Mouse (Mus musculus): ENCODE measurements around the gene Syt13.

Syt13 gene

DNA sequence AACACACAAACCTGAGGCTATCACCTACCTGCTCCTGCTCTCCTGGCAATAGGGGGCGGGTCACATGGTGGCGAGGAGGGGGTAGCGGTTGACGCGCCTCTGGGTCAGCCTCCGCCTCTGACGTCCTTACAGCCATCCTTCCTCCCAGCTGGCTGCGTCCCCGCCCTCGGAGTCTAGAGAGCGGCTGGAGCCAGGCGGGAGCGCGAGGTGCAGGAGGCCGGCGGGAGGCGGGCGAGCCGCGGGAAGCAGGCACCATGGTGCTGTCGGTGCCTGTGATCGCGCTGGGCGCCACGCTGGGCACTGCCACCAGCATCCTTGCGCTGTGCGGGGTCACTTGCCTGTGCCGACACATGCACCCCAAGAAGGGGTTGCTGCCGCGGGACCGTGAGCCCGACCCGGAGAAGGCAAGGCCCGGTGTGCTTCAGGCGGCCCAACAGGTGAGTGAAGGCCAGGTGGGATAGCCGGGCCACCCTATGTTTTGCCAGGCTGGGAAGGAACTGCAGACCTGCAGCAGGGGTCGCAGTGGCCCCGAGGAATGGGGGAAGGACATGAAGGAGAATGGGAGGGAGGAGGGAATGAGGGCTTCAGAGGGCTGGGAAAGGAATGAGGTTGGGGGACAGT lies at the start of gene Syt13:
Syt13 (plus strand) TSS at position 166 of the 621 bp plus-strand sequence.
- DNase-seq, result peak; percentile 84 to 87

DNA sequence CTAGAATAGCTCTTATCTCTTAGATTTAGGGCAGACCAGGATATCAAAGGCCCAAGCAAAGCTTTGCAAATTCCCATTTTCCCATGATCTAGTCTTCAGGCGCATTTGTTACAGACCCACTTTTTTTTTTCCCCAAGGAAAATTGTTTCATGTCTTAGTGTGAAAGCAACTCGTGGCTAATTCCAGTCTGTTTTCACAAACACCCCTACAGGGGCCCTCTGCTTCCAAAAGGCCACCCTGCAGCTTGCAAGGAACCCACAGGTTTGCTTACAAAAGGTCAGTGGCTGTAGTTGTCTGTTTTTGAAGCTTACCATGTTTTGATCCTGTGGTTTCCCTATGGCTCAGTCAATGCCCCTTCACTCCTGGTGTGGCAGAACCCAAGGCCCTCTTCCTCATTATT lies 48.3 kb upstream of the Syt13 start:
- no peak for DNase-seq

DNA sequence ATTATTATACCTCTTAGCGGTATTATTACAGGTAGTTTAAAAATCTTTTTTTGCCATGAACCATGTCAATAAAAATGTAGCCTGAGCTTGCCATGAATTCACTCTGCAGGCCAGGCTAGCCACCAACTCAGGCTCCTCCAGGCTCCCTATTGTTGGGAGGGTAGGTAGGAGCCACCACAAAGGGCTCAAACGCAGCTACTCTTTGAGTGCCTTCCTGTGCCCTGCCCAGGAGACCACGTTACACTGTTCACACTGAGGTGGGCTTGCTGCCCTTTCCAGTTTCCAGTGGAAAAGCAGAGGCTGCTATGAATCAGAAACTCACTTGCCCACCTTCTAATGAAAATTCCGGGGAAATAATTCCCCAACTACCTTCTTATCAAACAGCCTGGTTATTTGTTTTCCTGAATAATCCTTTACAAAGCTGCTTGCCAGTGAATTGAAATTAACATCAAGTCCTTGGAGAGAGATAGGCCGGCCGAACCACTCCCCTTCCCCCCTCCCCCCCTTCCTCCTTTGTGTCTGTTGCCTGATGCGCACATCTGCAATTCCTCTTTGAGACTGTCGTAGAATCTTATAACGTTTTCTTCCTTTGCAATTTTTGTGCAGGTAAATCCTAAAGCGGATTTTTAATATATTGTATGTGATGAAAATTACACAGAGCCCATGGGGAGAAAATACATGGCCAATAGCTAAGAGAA lies 44.6 kb upstream of the Syt13 start:
- no peak for DNase-seq

DNA sequence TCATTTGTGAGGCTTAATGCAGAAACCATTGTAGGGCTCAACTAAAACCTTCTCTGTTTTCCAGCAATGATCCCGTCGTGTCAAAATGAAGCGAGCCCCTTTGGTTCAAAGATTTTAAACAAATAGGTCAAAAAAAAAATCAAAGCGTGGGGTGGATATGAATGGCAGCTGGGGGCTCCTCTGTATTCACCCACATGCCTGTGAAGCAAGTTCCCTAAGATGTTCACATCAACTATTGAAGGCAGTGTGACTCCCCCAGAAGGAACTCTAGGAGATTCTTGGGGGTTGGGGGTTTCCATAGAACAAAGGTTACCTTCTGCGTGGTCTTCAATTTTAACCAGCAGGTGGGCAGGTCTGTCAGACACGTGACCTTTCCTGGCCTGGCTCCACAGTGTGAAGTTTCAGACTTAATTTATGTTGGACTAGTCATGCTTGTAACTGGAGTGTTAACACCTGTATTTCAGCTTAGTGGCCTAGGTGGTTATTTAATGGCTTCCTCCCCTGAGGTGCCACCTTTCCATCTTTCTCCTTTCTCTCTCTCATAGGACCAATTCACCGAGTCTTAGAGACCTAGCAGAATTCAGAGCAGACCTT lies 43.7 kb upstream of the Syt13 start:
- DNase-seq, result no peak

DNA sequence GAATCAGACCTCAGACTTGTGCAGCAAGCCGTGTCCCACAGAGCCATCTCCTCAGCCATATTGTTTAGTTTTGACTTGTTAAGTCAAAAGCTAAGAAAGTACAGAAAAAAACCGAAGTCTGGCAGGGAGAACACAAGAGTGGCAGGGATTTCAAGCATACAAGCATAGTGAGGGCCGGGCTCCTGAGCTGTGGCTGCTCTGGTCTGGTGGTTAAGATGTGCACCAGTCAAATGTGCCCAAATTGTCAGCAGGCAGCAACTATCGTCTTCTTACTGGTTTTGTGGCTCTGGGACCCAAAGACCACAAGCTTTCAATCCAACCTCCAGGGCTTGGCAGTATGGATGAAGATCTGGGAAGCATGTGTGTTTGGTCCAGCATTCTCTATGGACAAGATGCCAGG lies 42.2 kb upstream of the Syt13 start:
- DNase-seq, result no peak

DNA sequence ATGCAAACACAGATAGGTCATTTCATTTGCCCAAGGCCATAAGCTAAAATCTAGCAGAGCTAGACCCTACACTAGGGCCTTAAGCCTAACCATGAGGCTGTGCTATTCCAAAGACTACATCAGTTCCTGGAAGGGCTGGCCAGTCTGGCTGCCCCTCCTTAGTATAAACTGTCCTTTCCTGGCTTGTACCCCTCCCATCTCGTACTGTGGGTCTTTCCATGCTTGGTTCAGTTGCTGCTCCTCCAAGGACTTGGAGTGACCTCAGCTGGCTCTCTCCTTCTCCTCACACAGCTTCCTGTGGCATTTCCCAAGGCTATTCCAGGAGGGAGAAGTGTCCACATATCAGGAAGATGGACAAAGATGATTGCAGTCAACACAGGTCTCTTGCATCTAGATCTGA lies 40.3 kb upstream of the Syt13 start:
- no peak for DNase-seq

DNA sequence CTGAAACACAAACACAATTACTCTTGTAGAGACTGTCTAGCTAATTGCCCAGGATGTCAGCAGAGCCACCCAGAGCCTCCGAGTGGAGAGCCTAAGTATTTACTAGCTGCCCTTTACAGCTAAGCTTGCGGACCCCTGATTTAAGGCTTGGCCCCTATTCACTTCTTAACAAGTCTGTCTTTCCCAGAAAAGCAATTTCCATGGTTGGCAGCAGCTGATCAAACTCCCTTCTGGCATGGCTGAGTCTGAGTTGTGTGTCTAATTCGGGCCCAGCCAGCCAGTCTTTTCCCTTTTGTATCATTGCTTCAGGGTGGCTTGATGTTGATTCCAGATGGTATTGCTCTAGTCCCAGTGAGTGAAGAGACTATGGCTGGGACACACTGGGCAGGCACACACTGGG lies 37.4 kb upstream of the Syt13 start:
- no peak for DNase-seq

DNA sequence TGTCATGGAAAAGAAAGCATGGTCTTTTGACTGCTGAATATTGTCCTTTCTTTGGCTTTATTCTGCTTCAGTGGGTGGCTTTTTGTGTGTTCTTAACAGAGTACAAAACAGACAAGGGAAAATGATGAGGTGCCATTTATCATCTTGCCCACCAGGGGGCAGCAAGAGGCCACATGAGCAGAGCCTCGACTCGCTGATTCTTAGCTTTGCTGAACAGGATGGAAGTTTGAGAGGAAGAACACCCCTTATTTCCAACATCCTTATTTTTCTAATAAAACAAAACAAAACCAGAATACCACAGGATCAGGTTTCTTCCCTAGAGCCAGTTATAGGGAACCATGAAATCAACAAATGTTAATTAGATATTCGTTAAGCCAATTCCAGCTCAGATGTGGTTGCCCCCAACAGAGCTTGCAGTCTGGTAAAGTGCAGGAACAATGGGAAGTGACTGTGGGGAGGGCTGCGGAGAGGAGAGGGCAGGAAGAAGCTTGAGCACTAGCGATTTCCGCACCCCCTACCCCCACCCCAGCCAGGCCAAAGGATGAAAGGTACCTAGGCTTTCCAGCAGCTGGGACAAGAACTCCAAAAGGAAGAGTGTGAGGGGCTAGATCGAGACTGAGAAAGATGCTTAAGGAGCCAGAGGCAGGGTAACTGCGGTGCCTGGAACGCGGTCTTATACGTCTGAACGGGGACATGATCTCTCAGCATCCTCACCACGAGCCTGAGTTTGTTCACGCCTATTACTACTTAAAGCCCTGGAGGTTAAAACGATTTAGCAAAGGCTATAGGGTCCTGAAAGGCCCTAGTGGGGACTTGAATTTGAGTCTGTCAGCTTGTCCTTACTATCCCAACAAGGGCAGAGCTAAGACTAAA lies 31.6 kb upstream of the Syt13 start:
- peak; percentile 63 to 81 for DNase-seq

DNA sequence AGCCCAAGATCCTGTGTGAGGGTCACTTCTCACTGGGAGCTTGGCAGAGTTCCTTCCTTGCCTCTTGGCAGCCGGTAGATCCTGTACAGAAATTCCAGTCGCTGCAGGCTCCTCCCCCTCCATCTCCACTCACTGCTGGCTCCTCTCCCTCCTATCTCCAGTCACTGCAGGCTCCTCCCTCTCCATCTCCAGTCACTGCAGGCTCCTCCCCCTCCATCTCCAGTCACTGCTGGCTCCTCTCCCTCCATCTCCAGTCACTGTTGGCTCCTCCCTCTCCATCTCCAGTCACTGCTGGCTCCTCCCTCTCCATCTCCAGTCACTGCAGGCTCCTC lies 31.0 kb upstream of the Syt13 start:
- peak; percentile 14 to 22 for DNase-seq

DNA sequence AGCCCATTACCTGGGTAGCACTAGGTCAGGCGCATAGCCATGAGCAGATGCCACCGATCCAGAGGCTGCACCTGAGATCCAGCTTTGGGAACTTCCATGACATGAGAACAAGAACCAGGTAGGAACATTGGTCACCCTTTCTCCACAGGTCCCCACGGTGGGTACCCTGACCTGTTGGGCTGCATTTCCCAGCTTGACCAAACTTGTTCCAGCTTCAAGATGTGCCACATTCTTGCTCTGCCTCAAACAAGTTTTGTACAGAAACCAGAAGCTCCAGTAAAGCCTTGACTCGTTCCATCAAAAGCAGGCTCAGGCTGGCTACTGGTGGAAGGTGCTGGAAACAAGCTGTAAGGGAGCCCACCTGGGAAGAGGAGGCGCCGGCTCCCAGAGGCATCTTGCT lies 29.9 kb upstream of the Syt13 start:
- DNase-seq, result no peak

DNA sequence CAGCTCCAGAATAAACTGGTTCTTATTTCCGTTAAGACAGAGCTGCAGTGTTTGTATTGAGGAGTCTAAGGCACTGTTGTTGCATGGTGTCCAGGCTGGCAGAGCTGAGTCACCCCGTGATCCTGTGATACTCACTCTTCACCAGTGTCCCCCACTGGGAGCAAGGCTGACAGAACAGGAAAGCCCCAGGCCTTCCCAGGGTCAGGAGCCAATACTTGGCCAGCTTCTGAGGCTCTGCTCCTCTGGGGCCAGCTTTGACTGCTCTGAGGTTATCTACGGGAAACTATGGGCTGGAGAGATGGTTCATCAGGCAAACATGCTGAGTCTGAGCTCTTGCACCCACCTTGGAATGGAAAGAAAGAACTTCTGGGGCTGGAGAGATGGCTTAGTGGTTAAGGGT lies 28.0 kb upstream of the Syt13 start:
- no peak for DNase-seq

DNA sequence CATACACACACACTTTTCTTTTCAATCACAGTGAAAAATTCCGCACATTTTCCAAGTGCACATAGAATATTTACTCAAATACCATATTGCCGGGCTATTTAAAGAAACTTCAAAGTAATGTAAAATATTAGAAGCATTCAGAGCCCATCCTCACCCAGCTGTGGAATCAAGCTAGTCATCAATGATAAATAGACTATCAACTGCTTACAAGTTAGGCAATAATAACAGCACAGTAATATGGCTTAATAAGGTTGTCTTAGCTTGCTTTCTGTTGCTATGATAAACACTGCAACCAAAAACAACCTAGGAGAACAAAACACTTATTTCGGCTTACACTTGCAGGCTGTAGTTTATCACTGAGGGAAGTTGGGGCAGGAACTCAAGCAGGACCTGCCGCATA lies 22.4 kb upstream of the Syt13 start:
- DNase-seq, result no peak

DNA sequence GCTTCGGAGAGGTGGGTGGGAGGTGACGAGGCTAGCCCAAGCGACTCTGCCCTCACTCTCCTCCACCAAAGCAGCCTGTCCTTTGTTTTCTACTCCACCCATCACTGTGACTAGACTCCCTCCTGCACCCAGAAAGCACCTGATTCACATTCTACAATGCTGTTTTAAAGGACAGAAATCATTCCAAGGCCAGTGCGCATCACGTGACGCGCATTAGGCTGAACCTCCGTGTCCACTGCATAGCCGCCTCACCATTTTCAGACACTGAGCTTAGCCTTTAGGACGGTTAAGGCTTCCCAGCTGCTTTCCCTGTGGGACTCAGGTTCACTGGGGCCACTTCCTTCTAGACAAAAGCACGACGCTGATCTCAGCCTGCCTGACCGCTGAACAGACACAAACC lies 11.2 kb upstream of the Syt13 start:
- no peak for DNase-seq

DNA sequence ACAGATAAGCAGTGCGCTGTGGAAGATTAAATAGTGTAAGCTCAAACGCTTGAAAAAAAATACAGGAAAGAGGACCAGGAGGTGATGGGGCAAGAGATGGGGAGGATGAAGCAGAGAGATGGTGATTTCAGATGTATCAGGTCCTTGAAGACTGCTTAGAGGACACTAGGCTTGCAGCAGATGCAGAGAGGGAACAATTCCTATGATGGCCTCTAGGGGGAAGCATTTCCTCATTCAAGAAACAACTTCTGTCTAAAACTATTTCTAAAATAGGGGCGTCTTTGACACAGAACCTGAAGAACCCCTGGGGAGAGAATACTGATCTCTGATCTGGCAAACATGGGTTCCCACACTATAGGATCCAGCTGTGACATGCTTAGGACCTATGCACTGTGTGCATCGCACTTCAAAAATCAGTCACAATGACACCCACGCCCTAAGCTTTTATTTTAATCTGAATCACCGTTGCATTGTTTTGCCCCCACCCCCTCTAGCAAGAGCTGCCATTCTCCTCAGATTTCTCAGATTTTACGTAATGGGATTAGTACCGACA lies 10.5 kb upstream of the Syt13 start:
- peak; percentile 49 to 68 for DNase-seq

DNA sequence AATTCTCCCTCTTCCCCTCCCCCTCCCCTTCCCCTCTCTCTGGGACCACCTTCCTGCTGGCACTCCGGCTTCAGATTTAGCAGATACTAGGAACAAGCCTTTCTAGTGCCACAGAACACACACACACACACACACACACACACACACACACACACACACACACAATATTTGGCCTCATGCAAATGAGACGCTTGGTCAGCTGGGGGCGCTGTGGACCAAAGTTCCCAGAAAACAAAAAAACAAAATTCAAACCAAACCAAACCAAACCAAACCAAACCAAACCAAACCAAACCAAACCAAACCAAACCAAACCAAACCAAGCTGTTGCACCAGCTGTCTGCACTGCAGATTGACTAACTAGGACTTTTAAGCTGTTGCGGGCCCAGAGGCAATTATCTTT lies 4.5 kb upstream of the Syt13 start:
- DNase-seq, result peak; percentile 67 to 80

DNA sequence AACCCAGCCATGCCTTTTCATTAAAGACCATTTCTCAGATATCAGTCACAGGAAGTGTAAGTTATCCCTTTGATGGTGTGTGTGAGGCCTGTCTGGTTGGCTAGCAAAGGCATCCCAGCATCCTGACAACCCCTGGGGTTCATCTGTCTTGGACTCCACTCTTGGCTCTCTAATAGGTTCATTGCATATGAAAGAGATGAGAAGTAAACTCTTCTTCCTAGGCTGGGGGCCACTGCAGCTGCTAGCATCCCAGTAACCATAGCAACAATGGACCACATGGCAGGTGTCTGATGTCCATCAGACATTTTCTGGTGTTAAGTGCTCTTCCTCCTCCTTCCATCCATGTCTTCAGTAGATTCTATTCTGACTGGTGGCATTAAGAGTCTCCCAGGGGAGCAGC lies 2.6 kb upstream of the Syt13 start:
- no peak for DNase-seq

DNA sequence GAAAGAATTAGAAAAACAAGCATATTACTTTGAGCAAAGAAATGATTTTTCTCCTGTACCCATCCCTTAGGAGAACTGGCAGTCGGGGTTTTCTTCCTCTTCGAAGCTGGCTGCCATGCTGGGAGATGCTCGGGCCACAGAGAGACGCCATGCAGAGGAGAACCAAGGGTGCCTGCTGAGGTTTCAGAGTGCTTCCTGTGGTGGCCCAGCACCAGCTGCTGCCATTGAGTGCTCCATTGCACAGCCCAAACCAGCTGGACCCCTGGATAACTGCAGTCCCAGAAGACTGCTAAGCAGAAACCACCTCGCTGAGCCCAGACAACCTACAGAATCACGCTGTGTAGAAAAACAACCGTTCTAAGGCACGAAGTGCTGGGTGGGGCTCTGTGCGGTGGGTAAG lies 1.6 kb upstream of the Syt13 start:
- no peak for DNase-seq

DNA sequence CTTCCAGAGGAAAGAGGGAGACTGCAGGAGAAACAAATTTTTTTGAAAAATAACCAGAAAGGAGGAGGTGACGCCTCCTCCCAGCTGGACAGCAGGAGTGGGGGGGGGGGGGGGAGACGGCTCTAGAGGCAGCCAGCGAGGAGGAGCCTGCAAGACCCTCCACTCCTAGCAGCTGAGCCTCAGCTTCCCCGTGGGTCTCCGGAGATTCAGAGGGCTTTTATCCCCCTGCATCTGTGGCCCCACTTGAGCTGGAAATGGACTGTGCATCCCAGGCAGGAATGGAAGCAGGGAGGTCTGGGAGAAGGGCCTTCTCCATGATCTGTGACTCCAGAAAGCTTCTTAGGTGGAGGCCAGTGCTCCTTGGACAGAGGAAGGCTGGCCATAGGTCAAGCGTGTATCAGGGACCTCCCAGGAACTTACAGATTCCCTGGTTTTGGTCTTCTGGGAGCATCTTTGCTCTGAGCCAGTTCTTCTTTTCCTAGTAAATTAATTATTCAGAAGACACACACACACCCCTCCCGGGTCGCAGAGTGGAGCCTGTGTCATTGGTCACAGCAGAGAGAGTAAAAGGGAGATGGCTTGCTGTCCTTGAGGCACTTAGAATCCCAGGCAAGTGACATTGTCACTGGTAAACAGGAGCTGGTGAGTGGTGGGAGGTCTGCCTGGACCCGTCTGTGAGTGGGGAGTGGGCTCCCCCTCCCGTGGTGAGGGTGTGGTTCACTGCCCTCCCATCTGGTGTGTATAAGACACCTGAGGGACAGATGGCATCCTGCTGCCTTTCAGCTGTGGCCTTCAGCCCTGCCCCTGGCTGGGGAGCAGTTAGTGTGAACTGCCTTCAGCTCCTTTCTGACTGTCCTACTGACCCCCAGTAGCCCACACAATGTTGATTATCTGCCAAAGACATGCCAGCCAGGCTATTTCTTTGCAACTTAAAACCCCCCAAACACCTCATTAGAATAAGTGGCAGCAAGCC lies 1.0 kb downstream of the Syt13 start:
- DNase-seq, result peak; percentile 57 to 65

DNA sequence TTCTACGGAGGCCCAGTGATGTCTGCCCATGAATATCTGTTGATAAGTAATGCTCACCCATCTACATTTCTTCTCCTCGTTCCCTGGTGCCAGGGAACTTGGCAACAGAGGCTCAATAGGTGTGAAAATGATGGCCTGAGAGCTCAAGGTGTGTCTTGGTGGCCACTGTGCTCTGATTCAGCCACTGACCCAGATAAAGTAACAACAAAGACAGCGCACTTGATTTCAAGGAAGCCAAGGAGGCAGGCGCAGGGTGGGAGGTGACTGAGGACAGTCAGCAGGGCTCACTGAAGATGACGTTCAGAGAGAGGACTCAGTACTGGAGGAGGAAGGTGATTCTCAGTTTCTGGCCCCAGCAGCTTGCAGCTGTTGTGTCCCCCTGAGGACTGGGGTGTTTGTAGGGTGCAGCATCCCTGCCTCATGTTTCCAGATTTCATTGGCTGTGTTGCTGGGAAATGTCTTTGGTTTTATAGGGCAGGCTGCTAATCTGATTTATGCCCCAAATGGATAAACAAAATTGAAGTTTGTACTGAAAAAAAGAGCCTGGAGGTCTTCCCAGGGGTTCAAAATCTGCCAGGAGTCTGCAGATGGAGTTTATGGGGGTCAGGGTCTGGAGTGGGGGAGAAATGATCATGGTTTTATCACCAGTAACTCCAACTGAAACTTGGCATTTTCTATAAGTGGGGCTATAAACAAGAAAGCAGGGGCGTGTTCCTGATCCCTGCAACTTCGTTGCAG lies 2.7 kb downstream of the Syt13 start:
- peak; percentile 31 to 41 for DNase-seq

DNA sequence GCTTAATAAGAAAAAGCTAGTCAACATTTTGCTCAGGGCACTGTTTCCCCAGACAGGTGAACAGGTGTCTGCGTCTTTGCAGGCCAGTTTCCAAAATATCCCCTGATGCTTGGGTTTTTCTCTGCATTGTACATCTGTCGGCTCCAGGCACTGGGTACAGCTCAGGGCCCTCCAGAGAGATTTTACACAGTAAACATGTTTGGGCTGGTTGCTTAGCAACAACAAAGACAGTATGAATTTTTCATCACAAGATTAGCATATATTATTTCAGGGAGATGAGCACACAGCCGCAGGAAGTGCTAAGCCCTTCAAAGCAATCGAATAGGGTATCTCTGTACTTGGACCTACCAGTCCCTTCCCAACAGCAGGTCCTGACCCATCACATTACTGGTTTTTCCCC lies 5.8 kb downstream of the Syt13 start:
- no peak for DNase-seq

DNA sequence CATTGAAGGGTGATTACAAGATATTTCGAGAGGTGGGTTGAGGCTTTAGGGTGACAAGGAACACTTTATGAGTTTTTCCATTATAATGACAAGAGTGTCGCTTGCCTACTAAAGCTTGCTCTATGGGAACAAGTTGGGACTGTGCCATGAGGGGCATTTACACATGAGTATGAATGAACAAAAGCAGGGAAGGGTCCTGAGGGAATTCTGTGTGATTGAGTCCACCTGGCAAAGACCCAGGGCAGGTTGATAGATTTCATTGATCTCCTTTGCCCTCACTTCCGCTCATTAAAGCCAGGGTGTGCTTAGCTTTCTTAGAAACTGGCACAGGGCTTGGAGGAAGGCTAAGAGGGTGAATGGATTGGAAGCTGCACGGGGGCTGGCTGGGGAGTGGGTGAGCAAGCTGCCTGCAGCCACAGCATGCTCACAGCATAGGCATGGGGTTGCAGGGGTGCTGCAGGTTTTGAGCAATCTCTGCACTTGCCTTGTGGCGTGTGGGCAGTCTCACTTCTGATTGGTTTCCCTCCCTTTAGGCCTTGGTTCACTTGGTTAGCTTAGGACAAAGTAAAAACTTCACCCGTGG lies 9.9 kb downstream of the Syt13 start:
- DNase-seq, result no peak
